Mouse (Mus musculus) frontal cortex, postnatal 25 days (tissue): ENCODE measurements at regions not wholly inside any gene's neighbourhood (a gene's known extent, or its start where the extent isn't known, plus 50 kb on each side); places are given as distances from the start of the nearest gene placed in this dataset.

Experiments used
- DNase-seq, 2 experiments: peaks; one replicate each; pipeline ENCODE4 v3.0.0; 2022; ENCODE audit warnings: low spot score in 2 of 2

GRCm38 (mm10) chr8:90502879-90503278 is 154.7 kb upstream of the Tox3 start:
- DNase-seq: no peak

- no peak for DNase-seq
Observed at GRCm38 (mm10) chr8:90499315-90499714, 151.2 kb upstream of the Tox3 start.

- DNase-seq: no peak
Observed at GRCm38 (mm10) chr8:90496658-90497163, 148.6 kb upstream of the Tox3 start.

GRCm38 (mm10) chr8:90495943-90496371 is 147.8 kb upstream of the Tox3 start:
- no peak for DNase-seq

GRCm38 (mm10) chr8:90492521-90493225 is 144.5 kb upstream of the Tox3 start:
- no peak for DNase-seq

- DNase-seq: no peak
Observed at GRCm38 (mm10) chr8:90491691-90492090, 143.5 kb upstream of the Tox3 start.

- no peak for DNase-seq
Observed at GRCm38 (mm10) chr8:90490734-90491441, 142.7 kb upstream of the Tox3 start.

- no peak for DNase-seq
Observed at GRCm38 (mm10) chr8:90486556-90486955, 138.4 kb upstream of the Tox3 start.

GRCm38 (mm10) chr8:90478149-90478548 is 130.0 kb upstream of the Tox3 start:
- DNase-seq: no peak

GRCm38 (mm10) chr8:90474066-90474465 is 125.9 kb upstream of the Tox3 start:
- DNase-seq: no peak

GRCm38 (mm10) chr8:90470826-90471225 is 122.7 kb upstream of the Tox3 start:
- no peak for DNase-seq

- DNase-seq: no peak
Observed at GRCm38 (mm10) chr8:90463708-90464107, 115.6 kb upstream of the Tox3 start.

- no peak for DNase-seq
Observed at GRCm38 (mm10) chr8:90455321-90455720, 107.2 kb upstream of the Tox3 start.

- no peak for DNase-seq
Observed at GRCm38 (mm10) chr8:90454130-90454529, 106.0 kb upstream of the Tox3 start.

- no peak for DNase-seq
Observed at GRCm38 (mm10) chr8:90441058-90441851, 93.1 kb upstream of the Tox3 start.

GRCm38 (mm10) chr8:90414021-90414420 is 65.9 kb upstream of the Tox3 start:
- DNase-seq: no peak
